Mouse (Mus musculus): ENCODE data around the gene Cfap43. TPM values are rescaled to one million over a fixed set of nuclear protein-coding genes. Genes with fewer than 3 reads are reported as not detected.
"Not testable (repeated sequence)": the region's sequence is repeated elsewhere in the genome, so short reads cannot be mapped to it uniquely, and the experiment has no call there.

Cfap43 gene
- polyA plus RNA-seq, 2 experiments from 2014 or later: 0.10 to 0.75 TPM

- ATAC-seq: no peak
These were observed 69.4 kb downstream of the Cfap43 start for GRCm38 (mm10) chr19:47849735-47850134.

GRCm38 (mm10) chr19:47841234-47841633, 77.9 kb downstream of the Cfap43 start:
- ATAC-seq: not testable (repeated sequence)

GRCm38 (mm10) chr19:47837527-47837901, 81.6 kb downstream of the Cfap43 start:
- peak; percentile 67 for ATAC-seq

GRCm38 (mm10) chr19:47836701-47837526, 82.2 kb downstream of the Cfap43 start:
- peak; percentile 87 for ATAC-seq

- ATAC-seq: no peak
These were observed 83.3 kb downstream of the Cfap43 start for GRCm38 (mm10) chr19:47835776-47836175.

GRCm38 (mm10) chr19:47834614-47835013, 84.5 kb downstream of the Cfap43 start:
- ATAC-seq: no peak

GRCm38 (mm10) chr19:47832316-47832715, 86.8 kb downstream of the Cfap43 start:
- ATAC-seq: no peak

GRCm38 (mm10) chr19:47831111-47831510, 88.0 kb downstream of the Cfap43 start:
- ATAC-seq: no peak

GRCm38 (mm10) chr19:47829913-47830450, 89.1 kb downstream of the Cfap43 start:
- ATAC-seq: no peak

GRCm38 (mm10) chr19:47824026-47824425, 95.1 kb downstream of the Cfap43 start:
- ATAC-seq: no peak

- ATAC-seq: no peak
These were observed 96.8 kb downstream of the Cfap43 start for GRCm38 (mm10) chr19:47822143-47822796.

GRCm38 (mm10) chr19:47821494-47821872, 97.6 kb downstream of the Cfap43 start:
- ATAC-seq: no peak

- no peak for ATAC-seq
These were observed 98.1 kb downstream of the Cfap43 start for GRCm38 (mm10) chr19:47820832-47821493.

- no peak for ATAC-seq
These were observed 101.4 kb downstream of the Cfap43 start for GRCm38 (mm10) chr19:47817692-47818091.

- ATAC-seq: no peak
These were observed 104.4 kb downstream of the Cfap43 start for GRCm38 (mm10) chr19:47814721-47815120.

GRCm38 (mm10) chr19:47812091-47812490, 107.0 kb downstream of the Cfap43 start:
- ATAC-seq: no peak

- ATAC-seq: no peak
These were observed 120.5 kb downstream of the Cfap43 start for GRCm38 (mm10) chr19:47798583-47798982.

GRCm38 (mm10) chr19:47796699-47797098, 122.4 kb downstream of the Cfap43 start:
- no peak for ATAC-seq

GRCm38 (mm10) chr19:47795009-47795728, 123.9 kb downstream of the Cfap43 start:
- ATAC-seq: peak; percentile 86

- ATAC-seq: no peak
These were observed 124.8 kb downstream of the Cfap43 start for GRCm38 (mm10) chr19:47794331-47794730.

- no peak for ATAC-seq
These were observed 128.6 kb downstream of the Cfap43 start for GRCm38 (mm10) chr19:47790316-47791020.

GRCm38 (mm10) chr19:47783898-47784297, 135.2 kb downstream of the Cfap43 start:
- no peak for ATAC-seq
